Mouse (Mus musculus): ENCODE measurements around the gene Xlr3c.

DNA sequence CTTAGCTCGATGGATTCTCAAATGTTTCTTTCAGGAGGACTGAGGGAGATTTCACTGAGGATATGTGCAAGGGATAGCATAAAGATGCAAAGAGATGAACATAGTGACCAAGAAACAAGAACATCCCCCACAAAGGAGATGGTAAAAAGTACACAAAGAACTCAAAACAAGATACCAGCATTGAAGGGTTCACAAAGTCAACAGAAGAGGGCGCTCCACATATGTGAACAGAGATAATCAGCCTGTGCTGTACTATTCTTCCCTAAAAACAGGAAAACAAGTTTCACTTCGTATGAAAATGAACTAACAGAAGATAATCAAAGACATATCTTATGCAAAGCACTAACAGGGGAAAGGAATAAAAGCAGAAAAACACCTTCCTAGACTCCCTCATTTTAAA, 47.3 kb upstream of the Xlr3c start:
- TF ChIP-seq POLR2A (IDR thresholded peaks at IDR 0.05; ENCODE audit: insufficient read depth, low read length) (no peak), CTCF (IDR thresholded peaks at IDR 0.05; ENCODE audit: low read depth, low read length) (no peak), EP300 (IDR thresholded peaks at IDR 0.05; ENCODE audit: insufficient read depth, low read depth, low read length) (no peak)
